Mouse (Mus musculus) T-cell, adult 2 months (primary cell): ENCODE results near the gene Zfp345.
"Not testable (repeated sequence)": the region's sequence is repeated elsewhere in the genome, so short reads cannot be mapped to it uniquely, and the experiment has no call there.

Experiments
- DNase-seq: peaks from one replicate; pipeline ENCODE4 v3.0.0; 2022; ENCODE audit warnings: low spot score

Gene Zfp345

GRCm38 (mm10) chr2:150484939-150485778, at the start of gene Zfp345:
Zfp345 (minus strand) TSS chr2:150485091.
- DNase-seq, result peak; percentile 48

DNA sequence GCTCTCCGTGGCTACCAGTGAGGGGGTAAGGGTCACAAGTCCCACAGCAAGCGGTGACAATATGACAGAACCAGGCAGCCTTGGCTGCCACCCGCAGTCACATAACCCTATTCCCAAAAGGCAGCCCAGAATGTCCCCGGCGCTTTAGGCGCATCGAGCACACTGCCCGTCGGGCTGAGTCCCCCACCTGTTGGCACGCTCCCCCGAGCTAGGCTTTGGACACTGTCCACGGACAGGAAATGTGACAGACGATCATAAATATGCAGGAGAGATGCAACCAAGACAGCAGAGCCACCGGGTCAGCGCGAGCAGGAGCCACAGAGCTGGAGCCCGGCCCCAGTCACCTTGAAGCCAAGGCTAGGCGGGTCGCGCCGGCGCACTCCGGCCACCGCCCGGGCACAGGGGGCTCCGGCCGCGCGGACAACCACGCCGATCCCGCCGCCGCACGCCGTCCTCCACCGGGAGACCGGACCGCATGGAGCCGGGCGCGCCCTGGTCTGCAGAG, 40.9 kb upstream of the Zfp345 start:
- no peak for DNase-seq

- no peak for DNase-seq
Observed at GRCm38 (mm10) chr2:150512837-150513236, 27.9 kb upstream of the Zfp345 start.

GRCm38 (mm10) chr2:150500124-150500973, 15.5 kb upstream of the Zfp345 start:
- not testable (repeated sequence) for DNase-seq

- no peak for DNase-seq
Observed at GRCm38 (mm10) chr2:150493031-150493430, 8.1 kb upstream of the Zfp345 start.

DNA sequence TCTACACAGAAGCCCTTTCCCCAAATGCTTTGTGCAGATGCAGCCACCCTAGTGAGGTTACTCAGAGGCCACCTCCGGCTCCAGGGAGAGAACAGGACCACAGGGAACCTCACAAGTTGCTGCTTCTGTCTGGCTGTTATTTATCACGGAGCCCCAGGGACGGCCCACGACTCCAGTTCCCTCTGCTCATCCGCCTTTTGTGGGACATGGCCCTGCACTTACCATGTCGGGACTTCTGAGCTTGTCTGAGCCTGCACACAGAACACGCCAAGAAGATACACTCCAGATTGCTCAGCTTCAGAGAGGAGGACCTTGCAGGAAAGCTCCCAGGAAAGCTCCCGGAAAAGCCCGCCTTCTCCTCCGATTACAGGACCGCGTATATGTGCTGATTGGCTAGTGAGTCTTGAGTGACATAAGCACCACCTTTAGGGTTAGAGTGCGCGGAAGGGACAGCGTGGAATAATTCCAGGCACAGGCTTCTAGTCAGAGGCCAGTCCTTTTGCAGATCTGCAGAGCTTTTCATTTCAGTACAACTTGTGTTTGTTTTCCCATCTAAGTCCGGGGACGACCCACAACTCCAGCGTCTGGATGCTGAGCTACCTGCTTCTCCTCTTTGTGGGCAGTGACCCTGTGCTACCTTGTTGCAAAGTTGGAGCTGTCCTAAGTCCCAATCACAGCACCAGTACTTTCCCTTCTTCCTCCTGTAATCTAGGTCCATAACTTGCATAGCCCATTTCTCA, 33.5 kb downstream of the Zfp345 start, which contains the start of gene Zfp442:
Gene Zfp442 (minus strand): TSS at position 307 of the 740 bp plus-strand sequence.
- peak; percentile 18 for DNase-seq

DNA sequence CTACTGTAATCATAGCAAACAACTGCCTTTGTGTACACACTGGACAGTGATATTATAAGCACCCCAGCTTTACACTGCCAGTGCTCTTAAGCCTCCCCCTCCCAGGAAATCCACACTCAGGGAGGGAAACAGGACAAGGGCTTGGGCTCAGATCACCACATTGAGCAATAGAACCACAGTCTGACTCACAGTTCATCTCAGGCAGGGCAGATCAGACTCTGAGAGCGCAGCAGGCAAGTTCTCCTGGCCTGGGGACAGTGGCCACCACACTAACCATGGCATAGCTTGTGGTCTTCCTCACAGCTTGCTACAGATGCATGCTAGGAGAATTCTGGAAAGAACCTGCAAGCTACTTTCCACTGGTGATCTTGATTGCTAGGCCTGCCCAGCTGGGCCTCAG, 45.8 kb downstream of the Zfp345 start:
- DNase-seq, result not testable (repeated sequence)
